Mouse (Mus musculus): ENCODE data around the gene Rpl23.

DNA sequence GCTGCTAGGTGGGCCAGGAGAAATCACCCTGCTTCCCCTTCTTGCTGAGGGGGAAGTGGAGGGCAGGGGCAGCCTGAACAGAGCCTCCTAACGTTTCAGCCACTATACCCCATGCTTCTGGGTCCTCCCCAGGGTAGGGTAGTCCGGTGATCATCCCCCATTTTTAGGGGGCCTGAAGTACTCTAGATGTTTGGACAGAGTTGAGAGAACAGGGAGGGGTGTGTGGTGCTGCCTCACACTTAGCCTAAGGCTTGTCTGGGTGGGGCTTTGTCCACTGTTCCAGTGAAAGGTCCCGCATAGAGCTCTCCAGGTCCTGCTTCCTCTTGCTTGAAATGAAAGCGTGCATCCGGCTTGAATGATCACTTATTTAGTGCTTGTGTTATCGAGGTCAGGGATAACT is 48.3 kb upstream of the Rpl23 start:
- TF ChIP-seq CTCF (IDR thresholded peaks at IDR 0.05; ENCODE audit: control insufficient read depth, insufficient read depth, insufficient replicate concordance, low read depth, low read length) (no peak), POLR2A (IDR thresholded peaks at IDR 0.05; ENCODE audit: control insufficient read depth, low read depth, low read length) (no peak)

All from testis, adult 2 months (tissue).